Mouse (Mus musculus) forebrain, embryonic 10.5 days (tissue): ENCODE measurements around the gene Kifc5b. TPM values are rescaled to one million over a fixed set of nuclear protein-coding genes. Genes with fewer than 3 reads are reported as not detected.

Experiments used
- DNase-seq: peaks from one replicate; pipeline ENCODE4 v3.0.0-alpha.2; 2017; ENCODE audit warnings: low spot score; ENCODE audit errors: extremely low spot score
- H3K27ac ChIP-seq: fragments of 300-500 bp; sonication (generic); 2 replicates; pipeline ENCODE4 v1.5.1; 2016; ENCODE audit warnings: mild to moderate bottlenecking
- H3K27me3 ChIP-seq: fragments of 300-500 bp; sonication (generic); 2 replicates; pipeline ENCODE4 v1.6.1; 2016; ENCODE audit warnings: mild to moderate bottlenecking; ENCODE audit not compliant: poor library complexity, severe bottlenecking
- H3K36me3 ChIP-seq: fragments of 300-500 bp; sonication (generic); replicated peaks from 2 replicates; pipeline ENCODE4 v1.6.1; 2016; ENCODE audit warnings: mild to moderate bottlenecking, moderate library complexity
- H3K4me1 ChIP-seq: fragments of 300-500 bp; sonication (generic); 2 replicates; pipeline ENCODE4 v1.6.1; 2016
- H3K4me3 ChIP-seq: fragments of 300-500 bp; sonication (generic); 2 replicates; pipeline ENCODE4 v1.5.1; 2016; ENCODE audit warnings: mild to moderate bottlenecking, moderate library complexity
- H3K9me3 ChIP-seq: fragments of 300-500 bp; sonication (generic); 2 replicates; pipeline ENCODE4 v1.6.1; 2016; ENCODE audit warnings: mild to moderate bottlenecking, moderate library complexity
- WGBS: fragments of 180-500 bp; shearing (Covaris S2); methylation state at CpG from one replicate; pipeline ENCODE4 v1.1.7; 2016; 5-methylcytosine and 5-hydroxymethylcytosine counted together
- polyA plus RNA-seq: library from polyadenylated mRNA; unstranded; fragments of >200 nt; fragmentation: Nextera tagmentation; extraction: Ambion mirVana; gene quantifications from 2 replicates; pipeline ENCODE4 v1.2.1, GENCODE M21; 2016

Gene Kifc5b
- polyA plus RNA-seq: 11.7 and 12.5 TPM in 2 replicates

DNA sequence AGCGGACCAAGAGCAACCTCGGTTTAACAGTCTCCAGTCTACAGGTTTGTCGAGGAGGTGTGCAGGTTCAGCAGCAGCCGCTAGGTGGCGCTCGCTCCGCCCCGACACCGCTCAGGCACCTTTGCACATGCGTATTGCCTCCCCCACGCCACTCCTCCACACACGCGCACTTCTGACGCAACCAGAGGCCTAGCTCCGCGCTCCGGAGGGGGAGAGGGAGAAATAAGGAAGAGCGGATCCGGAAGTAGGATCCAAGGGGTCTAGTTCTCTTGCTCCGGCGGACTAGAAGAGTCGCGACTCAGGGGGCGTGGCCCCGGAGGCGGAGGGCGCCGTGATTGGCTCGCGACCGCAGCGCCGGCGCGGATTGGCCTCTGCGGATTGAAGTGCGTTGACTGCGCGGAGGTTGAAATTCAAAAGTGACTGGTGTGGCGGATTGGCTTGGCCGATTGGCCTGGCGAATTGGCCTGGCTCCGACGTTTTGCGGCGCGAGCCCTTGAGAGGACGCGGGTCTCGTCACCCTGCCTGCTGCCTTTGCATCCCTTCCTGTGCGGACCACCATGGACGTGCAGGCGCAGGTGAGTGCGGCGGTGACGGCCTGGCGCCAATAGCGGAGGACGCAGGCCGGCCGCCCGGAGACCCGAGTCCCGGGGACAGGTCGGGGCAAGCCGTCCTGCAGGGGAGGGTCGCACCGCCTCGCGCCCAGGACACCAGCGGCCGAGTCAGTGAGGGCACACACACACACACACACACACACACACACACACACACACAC, at the start of gene Kifc5b:
TSS of gene Kifc5b (plus strand) at position 381 of the 772 bp plus-strand sequence.
- H3K4me3 ChIP-seq: peak within 1 kb of the TSS; percentile 81
- WGBS: under 1% methylated on average over 64 of the region's 72 CpGs
- H3K27ac ChIP-seq: peak within 1 kb of the TSS; percentile 93

DNA sequence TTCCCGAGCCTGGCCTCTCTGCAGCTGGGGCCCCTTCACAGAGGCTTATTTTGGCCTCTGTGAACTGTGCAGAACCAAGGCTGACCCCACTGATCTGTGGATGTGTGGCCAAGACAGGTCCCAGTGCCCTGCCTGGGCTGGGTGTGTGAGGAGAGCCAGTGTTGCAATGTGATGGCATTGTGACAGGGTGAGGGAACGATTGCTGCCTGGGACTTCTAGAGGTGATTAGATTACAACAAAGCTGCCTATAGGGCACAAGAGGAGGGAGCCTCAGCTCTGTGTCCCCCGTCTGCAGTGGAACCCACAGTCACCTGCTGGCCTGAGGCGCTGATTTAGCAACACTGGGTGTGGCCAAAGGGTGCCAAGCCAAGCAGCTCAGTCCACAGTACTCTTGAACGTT, 48.1 kb upstream of the Kifc5b start:
- DNase-seq: no peak
- WGBS: 24% methylated on average over 5 of the region's 5 CpGs
- Histone ChIP-seq H3K4me1 (peaks cover 4% of the 10 kb centered on the region; the same call in 1 of the 2 replicates), H3K9me3 (no peaks in the 10 kb centered on the region), H3K4me3 (no peak overlapping the region), H3K27ac (no peak overlapping the region), H3K36me3 (no peaks in the 10 kb centered on the region), H3K27me3 (no peaks in the 10 kb centered on the region)

More for the DNA sequence above, at the start of gene Kifc5b:
- Histone ChIP-seq H3K27me3 (no peaks in the 10 kb centered on the region), H3K36me3 (peaks cover 25% of the 10 kb centered on the region), H3K4me1 (peaks cover 12% of the 10 kb centered on the region), H3K9me3 (no peaks in the 10 kb centered on the region)
- peak; percentile 100 for DNase-seq

DNA sequence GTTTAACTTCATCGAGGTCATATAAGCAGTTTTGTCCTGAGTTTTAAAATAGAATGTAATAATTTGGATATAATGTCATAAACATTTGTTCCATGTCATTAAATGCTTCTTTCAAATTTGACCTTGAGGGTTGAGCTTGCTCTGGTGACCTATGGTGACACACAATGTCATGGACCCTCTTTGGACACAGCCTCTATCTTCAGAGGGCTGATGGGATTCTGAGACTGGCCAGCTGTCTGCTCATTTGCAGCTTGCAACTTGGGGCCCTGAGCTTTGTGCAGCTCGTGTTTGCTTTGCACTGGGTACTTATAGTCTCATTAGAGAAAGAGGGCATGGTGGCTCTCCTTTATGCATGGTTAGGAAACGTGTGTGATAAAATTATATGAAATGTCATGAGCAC, 44.0 kb upstream of the Kifc5b start:
- no peak for DNase-seq
- Histone ChIP-seq H3K4me3 (no peak overlapping the region), H3K27me3 (no peaks in the 10 kb centered on the region), H3K4me1 (peaks cover 4% of the 10 kb centered on the region; the same call in 1 of the 2 replicates), H3K9me3 (no peaks in the 10 kb centered on the region), H3K36me3 (no peaks in the 10 kb centered on the region), H3K27ac (no peak overlapping the region)
- WGBS: 75% methylated on average over 3 of the region's 3 CpGs

DNA sequence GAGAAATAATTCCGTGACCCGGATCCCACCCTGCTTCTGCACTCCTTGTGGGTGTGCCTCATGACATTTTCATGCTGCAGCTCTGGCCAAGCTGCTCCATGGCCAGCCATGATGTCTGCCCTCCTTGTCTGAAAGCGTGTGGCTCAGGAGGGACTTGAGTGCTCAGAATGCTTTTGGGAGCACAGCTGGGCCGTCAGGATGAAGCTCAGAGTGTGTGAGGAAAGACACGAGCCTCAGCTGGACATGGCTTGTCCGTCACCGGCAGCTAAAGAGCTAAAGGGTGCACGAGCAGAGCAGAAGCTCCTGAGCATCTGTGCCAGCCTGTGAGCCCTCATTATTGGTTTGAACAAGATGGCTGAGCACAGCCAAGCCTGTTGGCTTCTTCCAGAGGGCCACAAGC, 43.4 kb upstream of the Kifc5b start:
- no peak overlapping the region for H3K27ac ChIP-seq
- no peak overlapping the region for H3K4me3 ChIP-seq
- no peak for DNase-seq
- no peaks in the 10 kb centered on the region for H3K9me3 ChIP-seq
- peaks cover 4% of the 10 kb centered on the region; the same call in 1 of the 2 replicates for H3K4me1 ChIP-seq
- 77% methylated on average over 8 of the region's 8 CpGs for WGBS
- no peaks in the 10 kb centered on the region for H3K27me3 ChIP-seq
- no peaks in the 10 kb centered on the region for H3K36me3 ChIP-seq

DNA sequence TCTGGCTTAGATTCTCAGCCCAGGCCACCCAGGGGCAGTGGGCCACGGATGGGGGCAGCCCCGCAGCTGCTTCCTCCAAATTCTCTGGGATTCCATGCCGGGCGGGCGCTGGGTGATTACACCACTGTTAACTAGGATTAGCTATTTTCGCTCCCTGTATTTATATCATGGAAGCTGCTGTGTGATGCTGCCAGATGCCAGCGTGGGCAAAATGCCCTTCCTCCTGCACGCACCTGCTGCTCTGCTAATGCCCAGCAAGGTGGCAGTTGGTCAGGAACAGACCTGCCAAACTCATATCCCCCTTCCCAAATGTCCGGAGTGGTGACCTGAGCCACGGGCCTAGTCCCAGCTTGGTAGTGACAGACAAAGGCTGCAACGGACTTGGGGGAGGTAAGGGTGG, 42.3 kb upstream of the Kifc5b start:
- Histone ChIP-seq H3K27me3 (no peaks in the 10 kb centered on the region), H3K4me1 (no peaks in the 10 kb centered on the region), H3K9me3 (no peaks in the 10 kb centered on the region), H3K36me3 (no peaks in the 10 kb centered on the region), H3K27ac (no peak overlapping the region), H3K4me3 (no peak overlapping the region)
- DNase-seq: no peak
- WGBS: 69% methylated on average over 11 of the region's 11 CpGs

DNA sequence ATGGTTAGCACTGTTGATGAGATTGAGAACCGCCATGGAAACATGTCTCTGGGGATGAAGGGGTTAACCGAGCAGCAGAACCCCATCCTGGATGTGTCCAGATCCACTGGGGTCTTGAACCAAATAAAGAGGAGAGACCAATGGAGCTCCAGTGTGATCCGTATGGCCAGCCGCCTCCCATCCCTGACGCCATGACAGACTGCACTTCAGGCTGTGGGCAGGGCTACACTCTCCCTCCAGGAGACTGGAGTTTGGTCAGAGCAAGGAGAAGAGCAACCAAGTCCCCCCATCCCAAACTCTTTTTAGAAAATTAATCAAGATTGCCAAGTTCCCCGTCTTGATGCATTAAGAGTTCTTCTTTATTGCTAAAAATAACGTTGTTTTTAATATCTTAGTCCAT, 39.0 kb upstream of the Kifc5b start:
- H3K4me1 ChIP-seq: no peaks in the 10 kb centered on the region
- no peak overlapping the region for H3K27ac ChIP-seq
- DNase-seq: no peak
- peaks cover 3% of the 10 kb centered on the region; the same call in 1 of the 2 replicates for H3K9me3 ChIP-seq
- WGBS: 85% methylated on average over 7 of the region's 7 CpGs
- H3K27me3 ChIP-seq: no peaks in the 10 kb centered on the region
- H3K4me3 ChIP-seq: no peak overlapping the region
- H3K36me3 ChIP-seq: no peaks in the 10 kb centered on the region

DNA sequence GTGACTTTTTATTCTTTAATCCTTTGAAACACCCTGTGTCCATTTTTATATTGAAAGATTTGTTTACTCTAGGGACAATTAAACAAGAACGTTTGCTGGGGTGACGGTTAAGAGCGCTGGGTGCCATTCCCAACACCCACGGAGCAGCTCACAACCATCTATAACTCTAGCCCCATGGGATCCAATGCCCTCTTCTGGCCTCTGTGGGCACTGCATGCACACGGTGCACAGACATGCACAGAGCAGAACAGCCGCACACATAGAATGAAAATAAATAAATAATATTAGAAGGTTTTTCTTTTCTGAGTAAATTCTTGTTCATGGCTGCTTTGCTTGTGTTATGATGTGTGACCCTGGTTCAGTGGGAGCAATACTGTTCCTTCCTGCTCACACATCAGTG, 37.7 kb upstream of the Kifc5b start:
- Histone ChIP-seq H3K4me3 (no peak overlapping the region), H3K27me3 (peaks cover 7% of the 10 kb centered on the region), H3K4me1 (no peaks in the 10 kb centered on the region), H3K27ac (no peak overlapping the region), H3K36me3 (no peaks in the 10 kb centered on the region), H3K9me3 (peaks cover 3% of the 10 kb centered on the region; the same call in 1 of the 2 replicates)
- no peak for DNase-seq
- WGBS: 92% methylated on average over 6 of the region's 6 CpGs

DNA sequence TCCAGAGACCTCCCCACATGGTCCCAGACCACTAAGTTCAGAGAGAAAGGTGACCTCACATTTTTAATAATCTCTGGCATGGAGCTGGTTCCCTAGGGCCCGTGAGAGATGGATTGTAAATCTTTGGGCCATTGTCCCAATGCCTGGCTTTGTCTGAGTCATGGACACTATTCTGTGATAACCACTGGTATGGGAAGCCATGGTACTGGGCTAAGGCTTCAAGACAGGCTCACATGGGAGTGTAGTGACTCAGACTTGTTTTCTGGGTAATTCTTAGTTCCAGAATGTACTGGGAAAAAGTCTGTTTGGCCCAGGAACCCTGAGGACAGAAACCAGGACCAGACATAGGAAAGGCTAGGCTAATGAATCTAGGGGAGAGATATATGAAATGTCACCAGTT, 34.2 kb upstream of the Kifc5b start:
- no peak for DNase-seq
- WGBS: 83% methylated on average over 1 of the region's 1 CpGs
- H3K4me1 ChIP-seq: peaks cover 20% of the 10 kb centered on the region
- peaks cover 31% of the 10 kb centered on the region for H3K27me3 ChIP-seq
- H3K4me3 ChIP-seq: no peak overlapping the region
- H3K9me3 ChIP-seq: peaks cover 3% of the 10 kb centered on the region; the same call in 1 of the 2 replicates
- H3K27ac ChIP-seq: no peak overlapping the region
- no peaks in the 10 kb centered on the region for H3K36me3 ChIP-seq

DNA sequence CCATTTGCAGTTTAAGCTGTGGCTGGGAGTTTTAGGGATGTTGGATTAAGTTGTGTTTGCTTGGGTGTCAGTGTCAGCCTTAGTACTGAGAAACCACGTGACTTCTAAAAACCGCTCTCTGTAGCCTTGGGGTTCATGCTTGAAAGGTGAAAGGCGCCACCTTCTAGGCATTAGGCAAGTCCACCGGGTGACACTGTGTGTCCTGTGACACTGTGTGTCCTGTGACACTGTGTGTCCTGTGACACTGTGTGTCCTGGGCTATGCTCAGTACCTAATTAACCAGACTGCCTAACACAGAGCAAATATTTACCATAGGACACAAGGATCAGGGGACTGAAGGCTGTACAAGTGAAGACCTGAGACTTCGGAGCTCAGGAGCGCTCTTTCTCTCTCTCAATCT, 33.3 kb upstream of the Kifc5b start:
- peaks cover 20% of the 10 kb centered on the region for H3K4me1 ChIP-seq
- H3K36me3 ChIP-seq: no peaks in the 10 kb centered on the region

DNA sequence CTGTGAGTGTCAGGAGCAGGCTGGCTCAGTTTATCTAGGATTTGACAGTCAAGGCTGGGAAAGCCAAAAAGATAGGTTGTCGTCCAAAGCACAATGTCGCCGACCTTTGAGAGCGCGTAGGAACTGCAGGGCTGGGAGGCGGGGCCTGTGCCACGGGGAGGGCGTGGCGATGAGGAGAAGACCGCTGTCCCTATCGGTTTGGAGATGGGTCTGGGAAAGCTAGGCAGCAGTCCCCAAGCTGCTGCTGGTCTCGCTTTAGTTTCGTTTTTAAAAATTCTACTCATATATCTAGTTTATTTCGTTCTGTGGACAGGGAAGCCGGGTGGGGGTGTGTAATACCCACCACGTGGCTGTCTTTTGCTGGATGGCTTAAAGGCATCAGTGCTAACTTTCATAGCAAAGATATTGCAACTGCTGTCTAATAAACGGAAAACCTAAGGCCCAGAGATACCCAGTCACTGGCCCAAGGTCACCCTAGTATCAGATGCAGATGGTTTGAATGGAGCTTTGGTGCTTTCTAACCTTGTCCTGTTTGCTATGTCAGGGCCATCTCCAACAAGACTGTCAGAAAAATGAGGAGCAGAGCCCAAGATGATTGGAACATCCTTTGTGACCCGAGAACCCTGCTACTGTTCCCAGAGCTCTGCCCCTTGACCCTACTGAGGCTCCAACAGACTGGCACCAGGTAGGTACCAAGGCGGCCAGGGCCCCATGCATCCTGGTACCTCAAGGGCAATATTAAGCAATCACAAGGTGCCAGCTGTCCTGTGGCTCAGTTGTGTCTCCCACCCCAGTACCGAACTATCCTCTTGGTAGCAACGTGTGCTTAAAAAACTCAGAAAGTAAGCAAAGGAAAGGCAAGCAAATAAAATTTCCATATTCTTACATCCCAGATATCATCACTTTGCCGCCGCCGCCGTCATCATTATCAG, 31.6 kb upstream of the Kifc5b start:
- H3K27ac ChIP-seq: no peak overlapping the region
- peak overlapping the region; percentile 44 for H3K4me3 ChIP-seq
- no peaks in the 10 kb centered on the region for H3K36me3 ChIP-seq
- H3K4me1 ChIP-seq: peaks cover 20% of the 10 kb centered on the region
- peak; percentile 68 for DNase-seq
- H3K27me3 ChIP-seq: peaks cover 42% of the 10 kb centered on the region
- 24% methylated on average over 25 of the region's 25 CpGs for WGBS
- peaks cover 3% of the 10 kb centered on the region; the same call in 1 of the 2 replicates for H3K9me3 ChIP-seq

More for the DNA sequence above, 33.3 kb upstream of the Kifc5b start:
- no peak for DNase-seq
- Histone ChIP-seq H3K27ac (no peak overlapping the region), H3K27me3 (peaks cover 40% of the 10 kb centered on the region), H3K9me3 (peaks cover 3% of the 10 kb centered on the region; the same call in 1 of the 2 replicates), H3K4me3 (no peak overlapping the region)
- 80% methylated on average over 6 of the region's 6 CpGs for WGBS

DNA sequence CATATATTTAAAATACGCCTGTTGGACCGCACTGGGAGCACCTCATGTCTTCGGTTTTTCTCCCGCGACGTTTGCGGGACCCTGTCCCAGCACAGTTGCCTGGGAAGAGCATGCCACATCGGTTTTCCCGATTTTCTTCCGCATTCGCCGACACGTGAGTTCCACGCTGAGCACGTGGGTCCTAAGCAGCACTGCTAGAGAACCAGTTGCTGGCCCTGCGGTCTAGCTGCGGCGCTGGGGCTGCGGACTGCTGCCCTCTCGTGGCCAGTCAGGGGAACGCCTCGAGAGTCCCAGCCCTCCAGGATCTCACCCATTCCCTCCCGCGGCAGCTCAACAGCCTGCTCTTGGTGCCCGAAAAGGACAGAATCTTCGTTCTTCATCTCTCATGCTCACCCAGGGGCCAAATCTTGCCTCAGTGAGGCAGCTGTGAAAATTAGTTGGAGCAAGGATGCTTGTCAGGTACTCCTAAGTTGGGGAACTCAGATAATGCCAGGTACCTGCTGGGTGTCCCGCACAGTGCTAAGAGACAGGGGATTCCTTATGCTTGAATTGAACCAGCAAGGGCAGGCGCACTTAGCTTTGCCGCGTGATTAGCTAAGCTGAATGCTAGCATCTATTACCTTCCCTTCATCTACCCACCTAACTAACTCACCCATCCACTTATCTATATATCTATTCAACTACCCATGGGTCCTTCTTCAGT, 30.7 kb upstream of the Kifc5b start:
- peak; percentile 86 for DNase-seq
- Histone ChIP-seq H3K4me3 (peak overlapping the region; percentile 44), H3K27ac (no peak overlapping the region), H3K9me3 (no peaks in the 10 kb centered on the region), H3K36me3 (no peaks in the 10 kb centered on the region), H3K27me3 (peaks cover 42% of the 10 kb centered on the region), H3K4me1 (peaks cover 20% of the 10 kb centered on the region)
- WGBS: 9% methylated on average over 30 of the region's 30 CpGs

DNA sequence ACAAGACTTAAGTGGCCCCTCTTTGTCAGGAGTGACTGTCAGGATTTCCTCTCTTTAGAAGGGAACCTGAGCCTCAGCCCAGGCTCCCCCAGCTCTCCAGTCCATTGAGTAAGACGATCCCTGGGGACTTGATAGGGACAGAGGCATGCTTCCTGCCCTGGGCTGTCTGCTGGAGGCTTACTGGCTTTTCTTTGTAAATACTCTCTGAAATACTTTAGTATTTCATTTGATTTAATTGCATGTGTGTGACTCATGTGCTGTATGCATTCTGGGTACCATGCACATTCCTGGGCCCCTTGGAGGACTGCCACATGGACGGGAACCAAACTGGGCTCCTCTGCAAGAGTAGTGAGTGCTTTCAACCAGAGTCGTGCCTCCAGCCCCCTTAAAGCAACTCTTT, 29.0 kb upstream of the Kifc5b start:
- no peaks in the 10 kb centered on the region for H3K36me3 ChIP-seq
- 48% methylated on average over 3 of the region's 3 CpGs for WGBS
- H3K27me3 ChIP-seq: peaks cover 50% of the 10 kb centered on the region
- H3K9me3 ChIP-seq: no peaks in the 10 kb centered on the region
- H3K4me3 ChIP-seq: no peak overlapping the region
- H3K4me1 ChIP-seq: peaks cover 28% of the 10 kb centered on the region
- H3K27ac ChIP-seq: no peak overlapping the region
- DNase-seq: no peak
